Mouse (Mus musculus) T-helper 17 cell (primary cell): Measurements from ENCODE around the gene Cc2d1a.

Experiments
- in situ Hi-C, 2 experiments: fragments of 300-600 bp; cut with MboI, MseI; formaldehyde crosslinking; loops; 1 replicate in 1 of 2; 2 replicates in 1 of 2; pipeline ENCODE4 v1.15.1; 2025; ENCODE audit warnings: high pct_unique_total_duplicates in 2 of 2

Gene Cc2d1a

GRCm38 (mm10) chr8:84147769-84148530 lies at the start of gene Cc2d1a, which contains the start of gene 4930432K21Rik:
TSS of gene Cc2d1a (minus strand) at chr8:84147936.
TSS of gene 4930432K21Rik (plus strand) at chr8:84148025.
- in situ Hi-C loops = no loop called here

GRCm38 (mm10) chr8:84197141-84197921 lies 49.6 kb upstream of the Cc2d1a start:
- in situ Hi-C loops = no loop called here

- in situ Hi-C loops = no loop called here
Measured at GRCm38 (mm10) chr8:84194224-84194743, 46.5 kb upstream of the Cc2d1a start.

- in situ Hi-C loops = no loop called here
Measured at GRCm38 (mm10) chr8:84193566-84193965, 45.8 kb upstream of the Cc2d1a start.

- in situ Hi-C loops = no loop called here
Measured at GRCm38 (mm10) chr8:84193161-84193560, 45.4 kb upstream of the Cc2d1a start.

GRCm38 (mm10) chr8:84192555-84192954 lies 44.8 kb upstream of the Cc2d1a start:
- in situ Hi-C loops = no loop called here

- in situ Hi-C loops = no loop called here
Measured at GRCm38 (mm10) chr8:84192023-84192422, 44.3 kb upstream of the Cc2d1a start.

GRCm38 (mm10) chr8:84190191-84190867 lies 42.6 kb upstream of the Cc2d1a start:
- in situ Hi-C loops = no loop called here

GRCm38 (mm10) chr8:84189603-84190002 lies 41.9 kb upstream of the Cc2d1a start:
- in situ Hi-C loops = no loop called here

GRCm38 (mm10) chr8:84188671-84189070 lies 40.9 kb upstream of the Cc2d1a start:
- in situ Hi-C loops = no loop called here

- in situ Hi-C loops = no loop called here
Measured at GRCm38 (mm10) chr8:84187065-84187755, 39.5 kb upstream of the Cc2d1a start.

- in situ Hi-C loops = no loop called here
Measured at GRCm38 (mm10) chr8:84186547-84186946, 38.8 kb upstream of the Cc2d1a start.

GRCm38 (mm10) chr8:84185117-84185516 lies 37.4 kb upstream of the Cc2d1a start, which contains the start of gene Nanos3:
TSS of gene Nanos3 (minus strand) at chr8:84185217.
- in situ Hi-C loops = no loop called here

GRCm38 (mm10) chr8:84184085-84185043 lies 36.6 kb upstream of the Cc2d1a start:
- in situ Hi-C loops = no loop called here

- in situ Hi-C loops = no loop called here
Measured at GRCm38 (mm10) chr8:84183261-84184084, 35.7 kb upstream of the Cc2d1a start.

GRCm38 (mm10) chr8:84182833-84183232 lies 35.1 kb upstream of the Cc2d1a start:
- in situ Hi-C loops = no loop called here

- in situ Hi-C loops = no loop called here
Measured at GRCm38 (mm10) chr8:84180530-84181190, 32.9 kb upstream of the Cc2d1a start.

GRCm38 (mm10) chr8:84179946-84180345 lies 32.2 kb upstream of the Cc2d1a start:
- in situ Hi-C loops = no loop called here

- in situ Hi-C loops = no loop called here
Measured at GRCm38 (mm10) chr8:84178592-84178991, 30.9 kb upstream of the Cc2d1a start.
